Mouse (Mus musculus) liver, postnatal 0 days (tissue): ENCODE results near the gene Lgals3. TPM values are rescaled to one million over a fixed set of nuclear protein-coding genes. Genes with fewer than 3 reads are reported as not detected.
A peak's percentile ranks its signal among the peaks of the same experiment; 100 is the strongest.

Experiments used
- ATAC-seq: fragments of 200-750 bp; cut with Nextera tagmentation; 2 replicates; pipeline ENCODE4 v1.8.0; 2017; ENCODE audit warnings: mild to moderate bottlenecking, moderate library complexity
- DNase-seq: peaks from one replicate; pipeline ENCODE4 v3.0.0-alpha.2; 2016
- H3K27ac ChIP-seq: fragments of 300-500 bp; sonication (generic); 2 replicates; pipeline ENCODE4 v1.5.1; 2014; ENCODE audit warnings: antibody characterized with exemption, moderate library complexity, mild to moderate bottlenecking, low read depth
- H3K27me3 ChIP-seq: fragments of 300-500 bp; sonication (generic); 2 replicates; pipeline ENCODE4 v1.6.1; 2014; ENCODE audit warnings: low read length, control low read depth, mixed read lengths; ENCODE audit not compliant: insufficient read depth
- H3K36me3 ChIP-seq: fragments of 300-500 bp; sonication (generic); replicated peaks from 2 replicates; pipeline ENCODE4 v1.6.1; 2014; ENCODE audit warnings: mild to moderate bottlenecking, control low read depth, low read length, moderate library complexity, mixed read lengths; ENCODE audit not compliant: insufficient read depth
- H3K4me1 ChIP-seq: fragments of 300-500 bp; sonication (generic); 2 replicates; pipeline ENCODE4 v1.6.1; 2014; ENCODE audit warnings: antibody characterized with exemption, mild to moderate bottlenecking, control low read depth; ENCODE audit not compliant: insufficient read depth
- H3K4me2 ChIP-seq: fragments of 300-500 bp; sonication (generic); 2 replicates; pipeline ENCODE4 v1.6.1; 2014; ENCODE audit warnings: low read depth, mild to moderate bottlenecking, low read length, moderate library complexity, mixed read lengths
- H3K4me3 ChIP-seq: fragments of 300-500 bp; sonication (generic); 2 replicates; pipeline ENCODE4 v1.5.1; 2014; ENCODE audit warnings: low read depth, low read length
- H3K9ac ChIP-seq: fragments of 300-500 bp; sonication (generic); replicated peaks from 2 replicates; pipeline ENCODE4 v1.6.1; 2014; ENCODE audit warnings: mild to moderate bottlenecking, moderate library complexity
- H3K9me3 ChIP-seq: fragments of 300-500 bp; sonication (generic); 2 replicates; pipeline ENCODE4 v1.6.1; 2016; ENCODE audit warnings: mild to moderate bottlenecking, control low read depth, low read length, mixed read lengths
- CTCF ChIP-seq: sonication (generic); IDR thresholded peaks from 2 replicates; pipeline ENCODE4 v1.5.1; 2016; ENCODE audit warnings: antibody characterized with exemption, low read depth
- EP300 ChIP-seq: IDR thresholded peaks from 2 replicates; pipeline ENCODE4 v1.6.1; 2016; ENCODE audit warnings: antibody characterized with exemption, low read depth, mild to moderate bottlenecking
- WGBS: fragments of 180-500 bp; shearing (Covaris S2); extraction: QIAGEN DNeasy Blood & Tissue Kit; methylation state at CpG from one replicate; pipeline ENCODE4 v1.1.7; 2014; ENCODE audit not compliant: insufficient replicate concordance; 5-methylcytosine and 5-hydroxymethylcytosine counted together
- polyA plus RNA-seq: library from polyadenylated mRNA; unstranded; fragments of >200 nt; fragmentation: Nextera tagmentation; extraction: Ambion mirVana; gene quantifications from 2 replicates; pipeline ENCODE4 v1.2.1, GENCODE M21; 2015

Gene Lgals3
- polyA plus RNA-seq, 1 experiment from 2014 or later: 60.8 TPM

DNA sequence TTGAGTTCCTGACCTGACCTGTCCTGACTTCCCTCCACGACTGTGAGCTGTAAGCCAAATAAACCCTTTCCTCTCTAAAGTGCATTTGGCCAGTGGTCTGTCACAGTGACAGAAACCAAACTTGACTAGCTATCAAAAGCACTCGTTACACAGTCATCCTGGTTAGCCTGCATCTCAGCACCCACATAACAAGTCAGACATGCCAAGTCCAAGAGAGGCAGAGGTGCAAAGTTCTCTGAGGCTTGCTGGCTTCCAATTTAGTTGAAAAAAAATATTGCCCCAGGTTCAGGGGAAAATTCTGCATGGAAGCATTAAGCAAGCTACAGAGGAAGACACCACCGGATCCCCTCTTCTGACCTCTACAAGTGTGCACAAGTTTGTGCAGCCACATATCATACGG, 14.3 kb upstream of the Lgals3 start:
- no peaks in the 10 kb centered on the region for H3K9me3 ChIP-seq
- TF ChIP-seq EP300 (no peak), CTCF (no peak)
- H3K36me3 ChIP-seq: no peaks in the 10 kb centered on the region
- WGBS: 80% methylated on average over 4 of the region's 4 CpGs
- no peak overlapping the region for H3K9ac ChIP-seq
- ATAC-seq: no peak
- H3K27me3 ChIP-seq: no peaks in the 10 kb centered on the region
- DNase-seq: no peak
- no peak overlapping the region for H3K4me3 ChIP-seq
- H3K4me2 ChIP-seq: no peak overlapping the region
- H3K4me1 ChIP-seq: peaks cover 9% of the 10 kb centered on the region
- peak overlapping the region; percentile 24; the same call in 1 of the 2 replicates for H3K27ac ChIP-seq

DNA sequence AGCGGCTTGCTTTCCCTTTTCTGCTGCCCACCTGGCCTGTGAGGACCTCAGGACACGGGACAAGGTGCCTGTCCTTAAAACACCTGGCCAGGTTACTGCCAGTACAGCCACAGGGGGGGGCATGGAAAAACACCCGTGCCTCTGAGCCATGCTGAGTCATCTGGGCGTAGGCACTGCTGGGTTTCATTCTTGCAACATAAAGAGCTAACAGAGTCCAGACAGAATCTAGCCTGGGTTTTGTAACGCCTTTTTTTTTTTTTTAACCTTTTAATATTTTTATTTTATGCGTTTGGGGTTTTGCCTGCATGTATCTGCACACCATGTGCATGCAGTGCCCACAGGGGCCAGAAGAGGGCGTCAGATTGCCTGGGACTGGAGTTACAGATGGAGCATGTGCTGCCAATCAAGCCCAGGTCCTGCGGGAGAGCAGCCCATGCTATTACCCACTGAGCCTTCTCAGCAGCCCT, 13.4 kb upstream of the Lgals3 start:
- 51% methylated on average over 8 of the region's 8 CpGs for WGBS
- Histone ChIP-seq H3K4me3 (no peak overlapping the region), H3K27me3 (no peaks in the 10 kb centered on the region), H3K9ac (no peak overlapping the region), H3K36me3 (no peaks in the 10 kb centered on the region), H3K4me2 (no peak overlapping the region), H3K9me3 (no peaks in the 10 kb centered on the region), H3K27ac (peak overlapping the region; percentile 26; the same call in 1 of the 2 replicates), H3K4me1 (peaks cover 9% of the 10 kb centered on the region)
- 0 out of 2 replicates have a peak, but pooled peaks have one; percentile 31 for TF ChIP-seq EP300
- peak; percentile 57 for TF ChIP-seq CTCF
- peak; percentile 67 for DNase-seq
- peak; percentile 80 for ATAC-seq

DNA sequence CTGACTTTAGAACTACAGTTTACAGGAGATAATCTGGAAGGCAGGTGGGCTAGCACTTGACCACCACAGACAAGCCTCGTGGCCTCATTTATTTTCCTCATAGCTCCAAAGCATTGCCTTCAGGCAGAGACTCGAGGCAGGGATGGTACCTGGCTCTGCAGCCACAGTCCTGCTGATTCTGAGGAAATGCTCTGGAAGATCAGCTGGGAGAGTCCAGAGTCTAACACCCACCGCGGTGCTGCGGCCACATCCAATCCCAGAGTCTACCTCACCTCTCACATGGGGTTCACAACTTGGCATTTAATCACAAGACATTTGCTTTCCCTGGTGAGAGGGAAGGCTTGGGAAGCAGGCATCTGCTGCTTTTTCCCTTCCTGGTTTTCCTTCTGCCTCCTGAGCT, 12.6 kb upstream of the Lgals3 start:
- WGBS: 63% methylated on average over 5 of the region's 5 CpGs
- Histone ChIP-seq H3K4me3 (no peak overlapping the region), H3K9ac (no peak overlapping the region), H3K4me2 (no peak overlapping the region), H3K27me3 (no peaks in the 10 kb centered on the region), H3K36me3 (no peaks in the 10 kb centered on the region), H3K9me3 (no peaks in the 10 kb centered on the region), H3K4me1 (peaks cover 9% of the 10 kb centered on the region), H3K27ac (no peak overlapping the region)
- ATAC-seq (no peak), DNase-seq (no peak)
- TF ChIP-seq EP300 (no peak), CTCF (no peak)

DNA sequence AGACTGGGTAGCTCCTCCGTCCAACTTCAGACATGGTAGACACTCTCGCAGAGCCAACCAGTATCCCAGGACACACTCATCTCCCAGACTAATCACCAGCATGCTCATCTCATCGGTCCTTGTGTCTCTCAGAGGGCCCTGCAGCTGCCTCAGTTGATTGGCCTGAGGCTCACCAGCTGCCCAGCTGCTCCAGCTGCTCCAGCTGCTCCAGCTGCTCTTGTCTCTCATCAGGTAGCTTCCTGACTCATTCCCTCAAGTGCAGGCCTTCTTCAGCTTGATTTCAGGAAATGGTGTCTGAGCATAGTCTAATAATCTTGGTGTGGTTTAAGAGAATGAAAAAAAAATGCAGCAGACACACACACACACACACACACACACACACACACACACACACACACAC, 10.9 kb upstream of the Lgals3 start:
- no peaks in the 10 kb centered on the region for H3K36me3 ChIP-seq
- 74% methylated on average over 3 of the region's 3 CpGs for WGBS
- no peak for TF ChIP-seq CTCF
- no peak for TF ChIP-seq EP300
- H3K9ac ChIP-seq: no peak overlapping the region
- no peaks in the 10 kb centered on the region for H3K9me3 ChIP-seq
- ATAC-seq: no peak
- no peak overlapping the region for H3K4me3 ChIP-seq
- H3K4me1 ChIP-seq: peaks cover 9% of the 10 kb centered on the region
- no peak for DNase-seq
- H3K4me2 ChIP-seq: no peak overlapping the region
- no peak overlapping the region for H3K27ac ChIP-seq
- no peaks in the 10 kb centered on the region for H3K27me3 ChIP-seq

DNA sequence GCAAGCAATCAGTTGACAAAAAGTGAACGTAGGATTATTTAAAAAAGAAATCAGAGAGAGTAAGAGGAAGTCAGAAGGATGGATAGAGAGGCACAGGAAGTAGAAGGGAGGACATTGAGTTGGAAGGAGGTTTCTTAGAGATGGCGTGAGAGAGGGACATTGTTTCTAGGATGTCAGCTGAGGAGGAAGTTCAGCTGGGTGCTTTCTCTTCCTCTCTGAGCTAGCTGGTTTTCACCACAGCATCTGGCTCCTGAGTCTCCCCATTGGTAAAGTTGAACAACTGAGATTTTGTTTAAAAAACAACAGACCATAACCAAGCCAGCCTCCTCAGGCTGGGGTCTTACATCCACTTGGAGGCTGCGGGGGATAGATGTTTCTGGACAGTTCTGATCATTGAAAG, 7.9 kb upstream of the Lgals3 start:
- ATAC-seq (no peak), DNase-seq (no peak)
- TF ChIP-seq EP300 (no peak), CTCF (no peak)
- no peaks in the 10 kb centered on the region; the same call in 1 of the 2 replicates for H3K4me1 ChIP-seq
- no peak overlapping the region for H3K4me3 ChIP-seq
- H3K27me3 ChIP-seq: no peaks in the 10 kb centered on the region
- 0 out of 2 replicates have a peak overlapping the region, but pooled peaks have one; percentile 35 for H3K27ac ChIP-seq
- H3K9me3 ChIP-seq: no peaks in the 10 kb centered on the region
- 41% methylated on average over 3 of the region's 3 CpGs for WGBS
- H3K36me3 ChIP-seq: no peaks in the 10 kb centered on the region
- H3K9ac ChIP-seq: no peak overlapping the region
- no peak overlapping the region for H3K4me2 ChIP-seq

GRCm38 (mm10) chr14:47361418-47361817, 6.1 kb upstream of the Lgals3 start:
- Histone ChIP-seq H3K4me3 (no peak overlapping the region), H3K4me2 (no peak overlapping the region), H3K27me3 (no peaks in the 10 kb centered on the region), H3K27ac (peak overlapping the region; percentile 45; the same call in 1 of the 2 replicates), H3K4me1 (peaks cover 6% of the 10 kb centered on the region), H3K36me3 (no peaks in the 10 kb centered on the region), H3K9me3 (no peaks in the 10 kb centered on the region), H3K9ac (no peak overlapping the region)
- ATAC-seq (no peak), DNase-seq (no peak)
- 64% methylated on average over 2 of the region's 2 CpGs for WGBS
- TF ChIP-seq CTCF (no peak), EP300 (no peak)

GRCm38 (mm10) chr14:47361899-47362298, 5.7 kb upstream of the Lgals3 start:
- peaks cover 6% of the 10 kb centered on the region for H3K4me1 ChIP-seq
- no peak overlapping the region for H3K4me2 ChIP-seq
- DNase-seq: no peak
- no peaks in the 10 kb centered on the region for H3K27me3 ChIP-seq
- H3K27ac ChIP-seq: peak overlapping the region; percentile 45; the same call in 1 of the 2 replicates
- no peak for ATAC-seq
- H3K9me3 ChIP-seq: no peaks in the 10 kb centered on the region
- H3K36me3 ChIP-seq: no peaks in the 10 kb centered on the region
- no peak overlapping the region for H3K4me3 ChIP-seq
- TF ChIP-seq EP300: no peak
- no peak for TF ChIP-seq CTCF
- WGBS: 51% methylated on average over 9 of the region's 9 CpGs
- no peak overlapping the region for H3K9ac ChIP-seq
